Mouse (Mus musculus) retina, embryonic 14.5 days (tissue): ENCODE data around the gene P4htm.
"Not testable (repeated sequence)": the region's sequence is repeated elsewhere in the genome, so short reads cannot be mapped to it uniquely, and the experiment has no call there.

ENCODE experiments used
- DNase-seq: peaks from one replicate; pipeline ENCODE4 v3.0.0-alpha.2; 2015; ENCODE audit warnings: low spot score

P4htm gene

GRCm38 (mm10) chr9:108596998-108597764 lies at the start of gene P4htm:
Gene P4htm (minus strand): TSS chr9:108597667.
- peak; percentile 79 for DNase-seq

GRCm38 (mm10) chr9:108639825-108640224 lies 42.4 kb upstream of the P4htm start:
- no peak for DNase-seq

DNA sequence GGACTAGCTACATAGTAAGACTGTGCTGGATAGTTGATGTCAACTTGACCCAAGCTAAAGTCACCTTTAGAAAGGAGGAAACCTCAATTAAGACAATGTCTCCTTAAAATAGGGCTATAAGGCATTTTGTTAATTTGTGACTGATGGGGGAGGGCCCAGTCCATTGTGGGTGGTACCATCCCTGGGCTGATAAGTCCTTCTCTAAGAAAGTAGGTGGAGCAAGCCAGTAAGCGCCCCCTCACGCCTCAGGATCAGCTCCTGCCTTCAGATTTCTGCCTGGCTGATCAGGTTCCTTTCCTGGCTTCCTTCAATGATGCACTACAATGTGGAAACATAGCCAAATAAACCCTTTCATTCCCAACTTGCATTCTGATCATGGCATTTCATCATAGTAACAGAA lies 37.9 kb upstream of the P4htm start:
- DNase-seq = no peak

- no peak for DNase-seq
Measured at GRCm38 (mm10) chr9:108633846-108634245, 36.4 kb upstream of the P4htm start.

- no peak for DNase-seq
Measured at GRCm38 (mm10) chr9:108632375-108632774, 34.9 kb upstream of the P4htm start.

DNA sequence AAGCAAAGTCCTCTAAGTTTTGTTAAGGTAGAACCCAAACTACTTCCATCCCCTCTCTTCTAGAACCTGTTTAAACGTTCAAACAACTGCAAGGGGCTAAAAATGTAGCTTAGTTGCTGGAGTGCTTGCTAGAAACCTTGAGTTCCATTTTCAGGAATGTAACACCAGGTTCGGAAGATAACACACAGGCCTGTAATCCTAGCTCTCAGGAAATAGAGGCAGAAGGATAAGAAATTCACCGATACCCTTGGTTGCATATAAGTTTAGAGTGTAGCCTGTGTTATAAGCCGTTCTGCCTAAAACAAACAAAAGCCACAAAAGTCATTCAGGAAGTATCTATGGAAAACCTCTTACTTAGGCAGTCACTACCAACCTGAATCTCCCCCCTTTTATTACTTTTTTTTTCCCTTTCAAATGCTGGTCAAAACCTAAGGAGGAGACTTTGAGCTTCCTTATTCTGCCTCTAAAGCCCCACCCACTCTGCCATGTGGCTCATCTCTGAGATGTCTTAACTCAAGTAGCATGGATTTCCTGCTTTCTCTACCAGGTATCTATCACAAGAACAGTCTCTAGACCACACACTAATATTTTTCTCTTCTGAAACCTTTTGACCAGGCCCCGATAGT lies 34.3 kb upstream of the P4htm start:
- DNase-seq = no peak

DNA sequence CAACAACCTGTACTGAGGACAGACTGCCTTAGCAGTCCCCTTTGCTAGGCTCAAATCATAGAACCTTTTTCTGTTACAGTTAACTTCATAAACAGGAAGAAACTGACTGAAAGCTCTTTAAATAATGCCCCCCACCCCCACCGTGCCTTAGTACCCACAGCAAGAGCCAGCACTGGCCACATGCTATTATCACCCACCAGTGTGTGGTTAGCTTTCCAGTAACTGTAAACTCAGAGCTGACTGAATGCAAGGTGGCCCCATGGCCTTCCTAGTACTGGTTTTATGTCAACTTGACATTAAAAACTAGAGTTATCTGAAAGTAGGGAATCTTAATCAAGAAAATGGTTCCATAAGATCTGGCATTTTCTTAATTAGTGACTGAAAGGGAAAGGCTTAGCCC lies 33.2 kb upstream of the P4htm start:
- no peak for DNase-seq

DNA sequence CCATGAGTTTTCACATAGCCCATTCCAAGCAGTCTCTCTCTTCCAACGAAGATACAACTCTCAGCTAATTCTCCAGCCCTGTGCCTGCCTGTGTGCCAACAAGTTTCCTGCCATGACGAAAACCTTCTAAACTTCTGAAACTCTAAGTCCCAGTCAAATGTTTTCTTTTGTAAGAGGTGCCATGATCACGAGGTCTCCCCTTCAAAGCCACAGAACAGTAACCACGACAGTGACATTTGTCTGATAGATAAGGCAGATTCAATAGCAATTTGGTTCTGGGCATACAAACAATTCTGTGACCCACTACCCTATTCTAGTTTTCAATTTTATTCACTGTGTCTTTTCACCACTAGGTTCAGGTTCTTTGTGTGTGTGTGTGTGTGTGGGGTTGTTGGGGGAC lies 30.7 kb upstream of the P4htm start:
- no peak for DNase-seq

DNA sequence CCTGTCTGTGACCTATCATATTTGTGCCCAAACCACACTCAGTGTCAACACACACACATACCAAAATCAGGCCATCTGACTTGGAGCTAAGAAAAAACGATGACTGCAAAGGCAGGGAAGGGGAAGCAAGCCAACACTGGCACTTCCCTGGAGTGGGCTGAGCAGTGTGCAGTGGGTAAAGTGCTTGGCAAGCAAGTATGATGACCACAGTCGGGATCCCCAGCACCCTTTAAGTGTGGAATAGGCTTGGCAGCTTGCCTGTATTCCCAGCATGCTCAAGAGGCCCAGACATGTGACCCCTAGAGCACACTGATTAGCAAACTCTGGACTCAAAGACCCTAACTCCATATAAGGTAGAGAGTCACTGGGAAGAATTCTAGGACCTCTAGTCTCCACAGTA lies 29.0 kb upstream of the P4htm start:
- no peak for DNase-seq

- no peak for DNase-seq
Measured at GRCm38 (mm10) chr9:108617301-108617700, 19.8 kb upstream of the P4htm start.

DNA sequence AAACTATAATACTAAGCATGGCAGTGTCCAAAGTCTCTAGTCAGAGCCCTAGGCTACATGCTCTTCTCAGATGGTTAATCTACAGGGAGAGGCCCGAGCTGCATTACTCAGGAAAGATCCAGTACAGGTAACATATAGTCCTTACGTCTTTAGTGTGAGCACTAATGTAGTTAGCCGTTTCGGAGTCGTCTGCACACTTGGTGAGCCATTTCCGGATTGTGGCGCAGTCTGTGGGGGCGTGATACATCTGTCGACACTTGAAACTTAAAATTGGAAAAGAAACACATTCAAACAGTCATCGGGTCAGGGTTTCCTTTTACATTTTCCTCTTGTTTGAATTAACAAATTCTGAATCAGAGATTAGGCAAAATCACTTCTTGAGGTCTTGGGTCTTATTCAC lies 14.0 kb upstream of the P4htm start:
- DNase-seq = no peak

- no peak for DNase-seq
Measured at GRCm38 (mm10) chr9:108608889-108609288, 11.4 kb upstream of the P4htm start.

DNA sequence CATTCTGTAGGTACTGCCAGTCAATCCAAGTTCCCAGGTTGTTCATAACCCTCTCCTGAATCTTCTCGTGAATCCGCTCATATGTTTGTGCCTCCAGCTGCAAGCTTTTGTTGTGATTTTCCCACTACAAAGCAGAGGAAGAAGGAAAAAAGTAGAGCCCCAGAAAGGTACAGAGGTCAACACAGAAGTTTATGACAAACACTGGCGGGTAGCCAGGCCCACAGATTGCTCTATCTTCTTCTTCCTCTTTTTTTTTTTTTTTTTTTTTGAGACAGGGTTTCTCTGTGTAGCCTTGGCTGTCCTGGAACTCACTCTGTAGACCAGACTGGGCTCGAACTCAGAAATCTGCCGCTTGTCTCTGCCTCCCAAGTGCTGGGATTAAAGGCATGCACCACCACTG lies 10.5 kb upstream of the P4htm start:
- DNase-seq = not testable (repeated sequence)

DNA sequence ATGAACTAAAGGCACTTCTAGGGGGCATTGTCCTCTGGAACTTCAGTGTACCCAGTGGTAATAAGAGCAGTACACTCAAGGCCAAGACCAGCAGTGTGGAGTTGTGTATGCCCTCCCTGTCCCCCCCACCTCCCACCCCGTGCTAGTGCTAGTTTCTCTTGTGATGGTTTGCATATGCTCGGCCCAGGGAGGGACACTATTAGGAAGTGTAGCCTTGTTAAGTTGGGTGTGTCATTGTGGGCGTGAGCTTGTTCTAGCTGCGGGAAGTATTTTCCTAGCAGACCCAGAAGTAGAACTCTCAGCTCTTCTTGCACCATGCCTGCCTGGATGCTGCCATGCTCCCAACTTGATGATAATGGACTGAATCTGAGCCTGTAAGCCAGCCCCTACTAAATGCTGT lies 4.5 kb upstream of the P4htm start:
- no peak for DNase-seq

GRCm38 (mm10) chr9:108600011-108600410 lies 2.5 kb upstream of the P4htm start:
- no peak for DNase-seq

DNA sequence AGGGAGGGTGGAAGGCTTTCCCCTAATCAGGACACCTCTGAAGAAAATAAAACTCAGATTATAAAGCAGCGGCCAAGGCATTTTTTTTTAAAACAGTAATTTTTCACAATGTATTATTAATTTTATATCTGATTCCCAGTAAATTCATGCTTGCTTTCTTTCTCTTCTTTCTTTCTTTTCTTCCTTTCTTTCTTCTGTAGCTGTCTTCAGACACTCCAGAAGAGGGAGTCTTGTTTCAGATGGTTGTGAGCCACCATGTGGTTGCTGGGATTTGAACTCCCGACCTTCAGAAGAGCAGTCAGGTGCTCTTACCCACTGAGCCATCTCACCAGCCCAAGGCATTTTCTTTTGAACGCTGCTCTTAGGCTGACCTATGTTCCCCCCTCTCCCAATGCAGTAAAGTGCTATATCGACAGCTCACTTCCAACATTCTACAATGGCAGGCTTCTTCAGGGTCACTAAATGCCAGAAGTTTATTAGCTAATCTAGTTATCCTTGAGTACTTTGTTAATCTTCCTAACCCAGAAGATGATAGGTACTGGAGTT lies 1.6 kb upstream of the P4htm start:
- DNase-seq = no peak

DNA sequence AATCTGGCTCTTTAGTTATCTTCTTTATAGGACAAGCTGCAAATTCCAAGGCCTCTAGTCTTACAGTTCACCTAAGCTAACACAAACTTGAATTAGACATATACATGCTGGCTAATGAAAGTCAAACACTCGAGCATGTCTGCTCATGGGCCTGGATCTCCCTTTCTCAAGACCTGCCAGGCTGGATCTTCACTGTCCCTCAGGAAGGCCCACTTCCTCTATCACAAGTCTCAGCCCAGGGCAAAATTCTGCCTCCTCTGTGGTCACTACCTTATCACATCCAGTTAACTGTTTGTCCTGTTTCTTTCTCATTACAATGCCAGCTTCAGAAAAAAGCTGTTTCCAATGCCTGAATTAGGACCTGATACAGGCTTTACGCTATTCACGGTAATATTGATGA lies 3.1 kb downstream of the P4htm start:
- DNase-seq = no peak

GRCm38 (mm10) chr9:108591462-108591861 lies 6.0 kb downstream of the P4htm start:
- DNase-seq = no peak

- DNase-seq = no peak
Measured at GRCm38 (mm10) chr9:108589229-108589628, 8.2 kb downstream of the P4htm start.

- DNase-seq = peak; percentile 96
Measured at GRCm38 (mm10) chr9:108587571-108588180, 9.8 kb downstream of the P4htm start.

DNA sequence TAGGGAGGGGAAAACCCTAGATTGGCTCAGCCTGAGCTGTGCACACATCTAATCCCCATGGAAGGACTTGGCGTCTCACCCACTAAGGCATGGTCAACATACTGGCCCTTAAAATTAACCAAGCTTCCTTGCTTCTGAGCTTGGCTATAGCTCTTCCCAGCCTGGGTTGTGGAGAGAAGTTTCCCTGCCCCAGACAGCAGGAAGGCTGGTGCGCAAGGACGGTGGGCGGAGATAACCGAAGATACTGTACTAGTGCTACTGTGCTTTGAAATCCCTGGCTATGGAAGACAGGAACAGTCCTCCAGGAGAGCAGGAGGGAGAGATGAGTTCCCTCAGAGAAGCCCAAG lies 18.1 kb downstream of the P4htm start:
- DNase-seq = no peak

GRCm38 (mm10) chr9:108578545-108579343 lies 18.7 kb downstream of the P4htm start, which contains the start of gene Wdr6:
Gene Wdr6 (minus strand): TSS chr9:108578739.
- DNase-seq = peak; percentile 95
